Mouse (Mus musculus) heart, embryonic 10.5 days (tissue): ENCODE measurements around the gene P4htm. TPM values are rescaled to one million over a fixed set of nuclear protein-coding genes. Genes with fewer than 3 reads are reported as not detected.
"Not testable (repeated sequence)": the region's sequence is repeated elsewhere in the genome, so short reads cannot be mapped to it uniquely, and the experiment has no call there.

ENCODE experiments used
- DNase-seq: peaks from one replicate; pipeline ENCODE4 v3.0.0-alpha.2; 2017; ENCODE audit warnings: low spot score
- H3K27ac ChIP-seq: fragments of 300-500 bp; sonication (generic); 2 replicates; pipeline ENCODE4 v1.5.1; 2016; ENCODE audit warnings: mild to moderate bottlenecking
- H3K27me3 ChIP-seq: fragments of 300-500 bp; sonication (generic); 2 replicates; pipeline ENCODE4 v1.6.1; 2016; ENCODE audit warnings: mild to moderate bottlenecking; ENCODE audit not compliant: poor library complexity, insufficient read depth, severe bottlenecking
- H3K36me3 ChIP-seq: fragments of 300-500 bp; sonication (generic); 2 replicates; pipeline ENCODE4 v1.6.1; 2016; ENCODE audit warnings: mild to moderate bottlenecking, moderate library complexity
- H3K4me1 ChIP-seq: fragments of 300-500 bp; sonication (generic); 2 replicates; pipeline ENCODE4 v1.6.1; 2016; ENCODE audit warnings: mild to moderate bottlenecking
- H3K4me3 ChIP-seq: fragments of 300-500 bp; sonication (generic); 2 replicates; pipeline ENCODE4 v1.5.1; 2016; ENCODE audit warnings: mild to moderate bottlenecking, moderate library complexity
- H3K9me3 ChIP-seq: fragments of 300-500 bp; sonication (generic); 2 replicates; pipeline ENCODE4 v1.6.1; 2016; ENCODE audit warnings: mild to moderate bottlenecking, moderate library complexity
- WGBS: fragments of 180-500 bp; shearing (Covaris S2); methylation state at CpG from one replicate; pipeline ENCODE4 v1.1.7; 2016; 5-methylcytosine and 5-hydroxymethylcytosine counted together
- polyA plus RNA-seq: library from polyadenylated mRNA; unstranded; fragments of >200 nt; fragmentation: Nextera tagmentation; extraction: Ambion mirVana; gene quantifications from 2 replicates; pipeline ENCODE4 v1.2.1, GENCODE M21; 2016

Gene P4htm
- polyA plus RNA-seq = 13.2 and 20.6 TPM in 2 replicates

DNA sequence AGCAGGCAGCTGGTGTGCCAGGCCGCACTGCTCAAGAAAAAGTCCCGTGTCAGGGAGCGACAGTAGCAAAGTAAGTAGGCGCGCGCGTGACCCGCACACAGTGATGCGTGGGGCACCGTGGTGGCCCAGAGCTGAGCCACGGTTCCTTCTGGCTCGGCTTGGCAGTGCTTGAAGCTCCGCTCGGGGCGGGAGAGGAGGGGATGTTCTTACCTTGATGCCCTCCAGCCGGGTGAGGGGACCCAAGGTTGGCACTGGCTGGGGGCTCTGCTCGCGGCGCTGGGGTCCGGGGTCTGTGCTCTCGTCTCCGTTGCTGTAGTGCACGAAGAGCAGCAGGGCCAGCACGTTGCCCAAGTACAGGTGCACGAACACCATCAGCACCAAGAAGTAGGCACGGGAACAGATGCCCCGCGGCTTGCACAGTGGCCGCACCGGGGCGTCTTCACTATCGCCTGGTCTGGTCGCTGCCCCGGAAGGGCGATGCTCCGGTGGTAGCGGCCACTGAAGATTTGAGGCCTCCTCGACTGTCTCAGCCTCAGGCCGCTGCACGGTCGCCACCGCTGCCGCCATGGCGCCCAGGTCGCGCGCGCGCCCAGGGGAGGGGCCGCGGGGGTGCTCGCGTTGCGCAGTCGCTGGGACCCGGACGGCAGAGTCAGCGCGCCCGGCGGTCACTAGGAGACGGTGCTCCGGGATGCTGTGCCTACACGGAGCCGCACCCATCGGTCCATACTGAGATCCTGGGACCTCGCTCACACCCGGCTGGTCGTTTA, at the start of gene P4htm:
P4htm (minus strand) TSS at position 670 of the 767 bp plus-strand sequence.
- peak within 1 kb of the TSS; percentile 74 for H3K4me3 ChIP-seq
- peaks cover 6% of the 10 kb centered on the region for H3K36me3 ChIP-seq
- peaks cover 34% of the 10 kb centered on the region for H3K4me1 ChIP-seq
- no peaks in the 10 kb centered on the region for H3K27me3 ChIP-seq
- H3K27ac ChIP-seq = peak within 1 kb of the TSS; percentile 88
- DNase-seq = peak; percentile 90
- H3K9me3 ChIP-seq = no peaks in the 10 kb centered on the region
- WGBS = 2% methylated on average over 69 of the region's 69 CpGs

- H3K36me3 ChIP-seq = peaks cover 56% of the 10 kb centered on the region
- no peak overlapping the region for H3K4me3 ChIP-seq
- H3K4me1 ChIP-seq = no peaks in the 10 kb centered on the region
- H3K27me3 ChIP-seq = no peaks in the 10 kb centered on the region
- 94% methylated on average over 2 of the region's 2 CpGs for WGBS
- H3K27ac ChIP-seq = no peak overlapping the region
- H3K9me3 ChIP-seq = no peaks in the 10 kb centered on the region
- no peak for DNase-seq
Measured at GRCm38 (mm10) chr9:108639825-108640224, 42.4 kb upstream of the P4htm start.

DNA sequence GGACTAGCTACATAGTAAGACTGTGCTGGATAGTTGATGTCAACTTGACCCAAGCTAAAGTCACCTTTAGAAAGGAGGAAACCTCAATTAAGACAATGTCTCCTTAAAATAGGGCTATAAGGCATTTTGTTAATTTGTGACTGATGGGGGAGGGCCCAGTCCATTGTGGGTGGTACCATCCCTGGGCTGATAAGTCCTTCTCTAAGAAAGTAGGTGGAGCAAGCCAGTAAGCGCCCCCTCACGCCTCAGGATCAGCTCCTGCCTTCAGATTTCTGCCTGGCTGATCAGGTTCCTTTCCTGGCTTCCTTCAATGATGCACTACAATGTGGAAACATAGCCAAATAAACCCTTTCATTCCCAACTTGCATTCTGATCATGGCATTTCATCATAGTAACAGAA, 37.9 kb upstream of the P4htm start:
- Histone ChIP-seq H3K27me3 (no peaks in the 10 kb centered on the region), H3K36me3 (peaks cover 38% of the 10 kb centered on the region), H3K4me3 (no peak overlapping the region), H3K4me1 (peaks cover 9% of the 10 kb centered on the region), H3K27ac (no peak overlapping the region), H3K9me3 (no peaks in the 10 kb centered on the region)
- no peak for DNase-seq
- 75% methylated on average over 2 of the region's 2 CpGs for WGBS

DNA sequence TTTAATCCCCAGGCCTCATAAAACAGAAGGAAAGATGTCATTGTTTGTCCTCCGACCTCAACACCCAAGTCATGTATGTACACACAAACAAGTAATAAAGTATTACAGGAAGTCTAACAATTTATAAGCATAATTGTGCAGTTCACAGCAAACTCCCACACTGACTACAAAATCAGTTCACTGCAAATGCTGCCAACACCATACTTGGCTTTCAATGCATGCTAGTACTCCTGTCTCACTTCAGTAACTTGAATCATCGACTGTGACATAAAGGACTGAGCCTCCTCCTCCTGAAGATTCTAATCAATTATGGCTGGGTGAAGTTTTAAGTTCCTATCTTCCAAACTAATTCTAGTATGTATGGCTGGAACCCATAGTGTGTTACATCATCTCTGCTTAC, 36.4 kb upstream of the P4htm start:
- no peak overlapping the region for H3K4me3 ChIP-seq
- H3K4me1 ChIP-seq = peaks cover 9% of the 10 kb centered on the region
- DNase-seq = no peak
- H3K27me3 ChIP-seq = no peaks in the 10 kb centered on the region
- WGBS = 83% methylated on average over 2 of the region's 2 CpGs
- no peak overlapping the region for H3K27ac ChIP-seq
- peaks cover 39% of the 10 kb centered on the region for H3K36me3 ChIP-seq
- no peaks in the 10 kb centered on the region for H3K9me3 ChIP-seq

GRCm38 (mm10) chr9:108632375-108632774, 34.9 kb upstream of the P4htm start:
- WGBS = 81% methylated on average over 5 of the region's 5 CpGs
- no peak for DNase-seq
- H3K36me3 ChIP-seq = peaks cover 45% of the 10 kb centered on the region
- no peak overlapping the region for H3K27ac ChIP-seq
- no peak overlapping the region for H3K4me3 ChIP-seq
- no peaks in the 10 kb centered on the region for H3K27me3 ChIP-seq
- H3K9me3 ChIP-seq = no peaks in the 10 kb centered on the region
- H3K4me1 ChIP-seq = peaks cover 9% of the 10 kb centered on the region

DNA sequence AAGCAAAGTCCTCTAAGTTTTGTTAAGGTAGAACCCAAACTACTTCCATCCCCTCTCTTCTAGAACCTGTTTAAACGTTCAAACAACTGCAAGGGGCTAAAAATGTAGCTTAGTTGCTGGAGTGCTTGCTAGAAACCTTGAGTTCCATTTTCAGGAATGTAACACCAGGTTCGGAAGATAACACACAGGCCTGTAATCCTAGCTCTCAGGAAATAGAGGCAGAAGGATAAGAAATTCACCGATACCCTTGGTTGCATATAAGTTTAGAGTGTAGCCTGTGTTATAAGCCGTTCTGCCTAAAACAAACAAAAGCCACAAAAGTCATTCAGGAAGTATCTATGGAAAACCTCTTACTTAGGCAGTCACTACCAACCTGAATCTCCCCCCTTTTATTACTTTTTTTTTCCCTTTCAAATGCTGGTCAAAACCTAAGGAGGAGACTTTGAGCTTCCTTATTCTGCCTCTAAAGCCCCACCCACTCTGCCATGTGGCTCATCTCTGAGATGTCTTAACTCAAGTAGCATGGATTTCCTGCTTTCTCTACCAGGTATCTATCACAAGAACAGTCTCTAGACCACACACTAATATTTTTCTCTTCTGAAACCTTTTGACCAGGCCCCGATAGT, 34.3 kb upstream of the P4htm start:
- Histone ChIP-seq H3K36me3 (peaks cover 46% of the 10 kb centered on the region), H3K27ac (no peak overlapping the region), H3K27me3 (no peaks in the 10 kb centered on the region), H3K4me3 (no peak overlapping the region), H3K4me1 (peaks cover 12% of the 10 kb centered on the region), H3K9me3 (no peaks in the 10 kb centered on the region)
- no peak for DNase-seq
- 62% methylated on average over 5 of the region's 5 CpGs for WGBS

GRCm38 (mm10) chr9:108630683-108631082, 33.2 kb upstream of the P4htm start:
- H3K36me3 ChIP-seq = peaks cover 48% of the 10 kb centered on the region
- peaks cover 17% of the 10 kb centered on the region for H3K4me1 ChIP-seq
- H3K4me3 ChIP-seq = no peak overlapping the region
- no peaks in the 10 kb centered on the region for H3K27me3 ChIP-seq
- DNase-seq = no peak
- WGBS = 72% methylated on average over 1 of the region's 1 CpGs
- H3K27ac ChIP-seq = no peak overlapping the region
- H3K9me3 ChIP-seq = no peaks in the 10 kb centered on the region

- H3K27me3 ChIP-seq = no peaks in the 10 kb centered on the region
- H3K9me3 ChIP-seq = no peaks in the 10 kb centered on the region
- H3K4me1 ChIP-seq = peaks cover 17% of the 10 kb centered on the region
- H3K27ac ChIP-seq = no peak overlapping the region
- no peak overlapping the region for H3K4me3 ChIP-seq
- no peak for DNase-seq
- WGBS = 62% methylated on average over 4 of the region's 4 CpGs
- H3K36me3 ChIP-seq = peaks cover 46% of the 10 kb centered on the region
Measured at GRCm38 (mm10) chr9:108628141-108628540, 30.7 kb upstream of the P4htm start.

DNA sequence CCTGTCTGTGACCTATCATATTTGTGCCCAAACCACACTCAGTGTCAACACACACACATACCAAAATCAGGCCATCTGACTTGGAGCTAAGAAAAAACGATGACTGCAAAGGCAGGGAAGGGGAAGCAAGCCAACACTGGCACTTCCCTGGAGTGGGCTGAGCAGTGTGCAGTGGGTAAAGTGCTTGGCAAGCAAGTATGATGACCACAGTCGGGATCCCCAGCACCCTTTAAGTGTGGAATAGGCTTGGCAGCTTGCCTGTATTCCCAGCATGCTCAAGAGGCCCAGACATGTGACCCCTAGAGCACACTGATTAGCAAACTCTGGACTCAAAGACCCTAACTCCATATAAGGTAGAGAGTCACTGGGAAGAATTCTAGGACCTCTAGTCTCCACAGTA, 29.0 kb upstream of the P4htm start:
- Histone ChIP-seq H3K9me3 (no peaks in the 10 kb centered on the region), H3K27me3 (no peaks in the 10 kb centered on the region), H3K4me1 (peaks cover 8% of the 10 kb centered on the region), H3K36me3 (peaks cover 45% of the 10 kb centered on the region), H3K27ac (peak overlapping the region; percentile 78), H3K4me3 (no peak overlapping the region)
- DNase-seq = no peak
- 57% methylated on average over 2 of the region's 2 CpGs for WGBS

DNA sequence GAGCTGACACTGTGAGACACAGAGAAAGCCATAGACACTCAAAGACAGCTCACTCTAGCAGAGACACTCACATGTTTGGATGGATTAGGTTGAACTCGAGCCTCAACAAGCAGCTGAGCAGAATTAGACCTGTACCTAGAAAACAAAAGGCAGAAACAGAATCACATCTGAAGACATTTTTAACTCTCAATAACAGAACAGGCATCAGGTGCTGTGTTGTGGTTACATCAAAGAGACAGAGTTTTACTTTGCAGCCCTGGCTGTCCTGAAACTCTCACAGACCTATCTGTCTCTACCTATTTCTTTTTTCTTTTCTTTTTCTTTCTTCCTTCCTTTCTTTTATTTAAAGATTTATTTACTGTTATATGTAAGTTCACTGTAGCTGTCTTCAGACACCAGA, 19.8 kb upstream of the P4htm start:
- no peaks in the 10 kb centered on the region for H3K27me3 ChIP-seq
- no peak overlapping the region for H3K4me3 ChIP-seq
- H3K36me3 ChIP-seq = peaks cover 80% of the 10 kb centered on the region
- no peaks in the 10 kb centered on the region for H3K4me1 ChIP-seq
- WGBS = 85% methylated on average over 1 of the region's 1 CpGs
- H3K27ac ChIP-seq = no peak overlapping the region
- no peak for DNase-seq
- no peaks in the 10 kb centered on the region for H3K9me3 ChIP-seq

GRCm38 (mm10) chr9:108611488-108611887, 14.0 kb upstream of the P4htm start:
- no peak overlapping the region for H3K27ac ChIP-seq
- no peak overlapping the region for H3K4me3 ChIP-seq
- H3K4me1 ChIP-seq = 0 out of 2 replicates have a peak, but pooled peaks cover 9% of the 10 kb centered on the region
- H3K36me3 ChIP-seq = peaks cover 99% of the 10 kb centered on the region
- 95% methylated on average over 10 of the region's 10 CpGs for WGBS
- H3K27me3 ChIP-seq = no peaks in the 10 kb centered on the region
- no peaks in the 10 kb centered on the region for H3K9me3 ChIP-seq
- no peak for DNase-seq

- Histone ChIP-seq H3K27ac (no peak overlapping the region), H3K4me3 (no peak overlapping the region), H3K36me3 (peaks cover 100% of the 10 kb centered on the region), H3K9me3 (no peaks in the 10 kb centered on the region), H3K27me3 (no peaks in the 10 kb centered on the region), H3K4me1 (0 out of 2 replicates have a peak, but pooled peaks cover 16% of the 10 kb centered on the region)
- DNase-seq = no peak
- WGBS = 81% methylated on average over 4 of the region's 4 CpGs
Measured at GRCm38 (mm10) chr9:108608889-108609288, 11.4 kb upstream of the P4htm start.

DNA sequence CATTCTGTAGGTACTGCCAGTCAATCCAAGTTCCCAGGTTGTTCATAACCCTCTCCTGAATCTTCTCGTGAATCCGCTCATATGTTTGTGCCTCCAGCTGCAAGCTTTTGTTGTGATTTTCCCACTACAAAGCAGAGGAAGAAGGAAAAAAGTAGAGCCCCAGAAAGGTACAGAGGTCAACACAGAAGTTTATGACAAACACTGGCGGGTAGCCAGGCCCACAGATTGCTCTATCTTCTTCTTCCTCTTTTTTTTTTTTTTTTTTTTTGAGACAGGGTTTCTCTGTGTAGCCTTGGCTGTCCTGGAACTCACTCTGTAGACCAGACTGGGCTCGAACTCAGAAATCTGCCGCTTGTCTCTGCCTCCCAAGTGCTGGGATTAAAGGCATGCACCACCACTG, 10.5 kb upstream of the P4htm start:
- WGBS = 90% methylated on average over 5 of the region's 5 CpGs
- not testable (repeated sequence) for H3K9me3 ChIP-seq, H3K27ac ChIP-seq, H3K4me3 ChIP-seq, H3K27me3 ChIP-seq, DNase-seq
- peaks cover 100% of the 10 kb centered on the region for H3K36me3 ChIP-seq
- H3K4me1 ChIP-seq = 0 out of 2 replicates have a peak, but pooled peaks cover 16% of the 10 kb centered on the region
